Mouse (Mus musculus) right cerebral cortex, adult 18-20 months (tissue): Measurements from ENCODE around the gene Ccl11.

Source experiments
- DNase-seq: peaks from one replicate; pipeline ENCODE4 v3.0.0; 2022; ENCODE audit warnings: mixed read lengths

Gene Ccl11

DNA sequence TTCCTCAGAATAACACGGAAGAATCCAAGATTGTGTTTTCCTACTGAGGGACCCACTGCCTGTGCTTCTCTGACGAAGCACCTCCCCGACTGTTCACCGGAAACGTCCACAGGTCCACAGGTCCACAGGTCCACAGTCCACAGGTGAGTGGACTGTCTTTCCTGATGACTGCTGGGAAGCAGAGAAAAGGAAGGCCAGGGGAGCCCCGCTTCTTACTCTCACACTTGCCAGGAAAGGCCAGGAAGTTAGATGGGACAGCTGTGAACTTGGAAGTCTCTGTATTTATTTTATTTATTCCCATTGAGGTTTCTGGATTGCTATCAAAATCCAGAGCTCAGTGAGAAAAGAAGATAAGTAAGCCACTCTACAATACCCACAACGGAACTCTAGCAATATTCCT is 3.8 kb upstream of the Ccl11 start:
- no peak for DNase-seq

DNA sequence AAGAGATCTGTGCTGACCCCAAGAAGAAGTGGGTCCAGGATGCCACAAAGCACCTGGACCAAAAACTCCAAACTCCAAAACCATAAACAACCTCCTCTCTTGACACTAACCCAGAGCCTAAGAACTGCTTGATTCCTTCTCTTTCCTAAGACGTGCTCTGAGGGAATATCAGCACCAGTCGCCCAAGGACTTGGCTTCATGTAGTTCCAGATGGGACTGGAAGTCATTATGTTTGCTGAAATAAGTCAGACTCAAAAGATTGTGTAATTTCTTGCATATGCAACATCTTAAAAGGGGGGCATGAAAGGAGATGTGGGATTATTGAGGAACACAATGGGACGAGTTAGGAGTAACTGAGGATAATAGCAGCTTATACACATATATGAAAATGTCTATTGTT is 4.6 kb downstream of the Ccl11 start:
- DNase-seq: no peak

DNA sequence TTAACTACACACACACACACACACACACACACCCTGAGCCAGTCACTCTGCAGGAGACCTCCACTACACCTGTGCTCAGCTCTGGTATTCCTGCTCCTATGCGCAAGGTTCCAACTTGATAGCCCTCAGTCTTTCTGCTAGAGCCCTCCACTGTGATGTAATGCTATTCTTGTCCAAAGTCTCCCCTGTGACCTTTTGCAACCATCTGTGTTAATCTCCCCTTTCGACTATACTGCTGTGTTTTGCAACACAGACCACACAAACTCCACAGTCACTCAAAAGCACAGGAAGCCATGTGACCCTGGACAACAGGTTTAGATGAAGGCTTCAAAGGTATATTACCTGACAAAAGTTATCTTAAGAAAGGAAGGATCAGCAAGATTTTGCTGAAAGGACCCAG is 5.8 kb downstream of the Ccl11 start:
- DNase-seq: no peak

DNA sequence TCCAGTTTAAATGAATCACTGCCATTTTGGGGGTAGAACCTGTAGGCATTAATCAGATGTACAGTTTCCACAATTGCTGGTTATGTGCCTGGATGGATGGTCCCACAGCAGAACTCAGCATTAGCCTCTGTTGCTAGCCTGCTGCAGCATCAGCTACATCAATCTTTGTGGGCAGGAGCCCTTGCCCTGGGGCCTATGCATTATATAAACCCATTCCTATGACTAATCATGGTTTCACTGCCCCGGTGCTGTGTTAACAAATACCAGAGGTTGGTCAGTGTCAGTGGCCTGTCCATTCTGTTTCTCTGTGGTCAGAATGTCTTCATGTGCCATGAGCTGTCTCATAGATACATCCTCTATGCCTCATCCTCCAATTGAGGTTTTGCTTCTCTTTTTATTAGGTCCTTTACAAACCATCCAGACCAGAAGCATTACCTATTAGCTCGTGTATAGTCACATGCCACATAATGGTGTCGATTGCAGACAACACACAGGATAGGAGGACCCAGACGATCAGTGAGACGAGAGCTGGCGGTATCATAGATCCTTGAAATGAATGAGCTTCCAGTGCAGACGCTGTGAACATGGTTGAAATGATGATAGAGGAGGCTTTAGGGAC is 9.4 kb downstream of the Ccl11 start:
- DNase-seq: no peak

DNA sequence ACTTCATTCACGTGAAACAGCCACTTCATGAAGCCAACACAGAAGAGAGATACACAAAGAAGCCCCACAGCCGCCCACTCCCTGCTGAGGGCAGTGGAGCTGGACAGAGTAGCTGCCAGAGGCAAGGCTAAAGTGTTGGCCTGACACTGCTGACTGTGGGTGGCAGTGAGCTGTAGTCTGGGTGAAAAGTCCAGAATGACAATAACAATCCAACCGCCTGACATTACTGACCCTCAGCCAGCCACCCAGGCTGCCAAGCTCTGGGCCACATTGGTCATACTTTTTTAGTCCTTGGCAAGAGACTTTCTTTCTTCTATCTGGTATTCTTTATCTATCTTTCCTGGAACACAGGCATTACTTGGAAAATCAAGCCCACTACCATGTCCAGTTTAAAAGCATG is 13.5 kb downstream of the Ccl11 start:
- DNase-seq: no peak

DNA sequence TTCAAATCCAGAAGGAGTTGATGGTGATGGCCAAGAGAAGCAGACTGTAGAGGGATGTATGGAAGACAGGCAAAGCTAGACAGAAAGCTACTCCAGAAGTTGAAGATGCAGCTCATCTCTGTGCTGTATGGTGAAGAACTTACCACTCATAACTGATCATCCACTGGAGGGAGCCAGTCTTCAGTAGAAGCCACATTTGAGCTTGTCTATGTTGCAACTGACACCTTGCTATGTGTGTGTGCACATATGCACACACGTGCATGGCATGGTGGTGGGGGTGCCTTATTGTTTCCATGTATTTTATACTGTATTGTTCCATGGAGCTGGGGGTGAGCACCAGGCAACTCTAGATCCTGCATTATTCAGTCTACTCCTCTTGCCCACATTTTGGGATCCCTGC is 14.8 kb downstream of the Ccl11 start:
- DNase-seq: peak; percentile 5

DNA sequence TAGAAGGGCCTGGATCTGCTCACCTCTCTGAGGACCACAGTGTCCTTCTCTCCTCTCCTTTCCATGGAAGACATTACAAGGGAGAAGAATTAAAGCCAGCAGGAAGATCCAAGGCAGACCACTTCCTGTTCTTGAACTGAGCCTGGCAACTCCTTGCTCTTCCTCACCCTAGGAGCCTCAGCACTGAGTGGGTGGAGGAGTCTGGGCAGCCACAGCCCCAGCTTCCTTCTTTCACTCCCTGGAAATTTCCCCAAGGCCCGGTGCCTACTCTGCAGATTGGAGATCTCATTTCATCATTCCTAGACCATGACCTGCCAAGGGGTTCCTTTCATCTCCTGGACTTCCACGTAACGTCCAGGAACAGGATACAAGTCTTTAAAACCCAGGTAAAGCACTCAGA is 15.4 kb downstream of the Ccl11 start:
- no peak for DNase-seq

DNA sequence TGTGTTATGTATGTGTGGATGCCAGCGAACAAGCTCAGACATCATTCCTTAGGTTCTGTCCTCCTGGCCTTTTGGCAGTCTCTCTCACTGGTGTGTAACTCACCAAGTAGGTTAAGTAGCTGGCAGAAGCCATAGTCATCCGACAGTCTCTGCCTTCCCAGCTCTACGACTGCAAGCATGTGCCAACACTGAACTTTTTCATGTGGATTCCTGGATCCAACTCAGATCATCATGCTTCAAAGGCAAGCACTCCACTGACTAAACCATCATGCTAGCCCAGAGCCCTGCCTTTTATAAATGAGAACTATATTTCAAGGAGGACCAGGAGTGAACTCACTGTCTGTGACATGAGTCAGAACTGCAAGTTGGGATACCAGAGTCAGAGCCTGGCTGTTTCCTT is 16.1 kb downstream of the Ccl11 start:
- no peak for DNase-seq

DNA sequence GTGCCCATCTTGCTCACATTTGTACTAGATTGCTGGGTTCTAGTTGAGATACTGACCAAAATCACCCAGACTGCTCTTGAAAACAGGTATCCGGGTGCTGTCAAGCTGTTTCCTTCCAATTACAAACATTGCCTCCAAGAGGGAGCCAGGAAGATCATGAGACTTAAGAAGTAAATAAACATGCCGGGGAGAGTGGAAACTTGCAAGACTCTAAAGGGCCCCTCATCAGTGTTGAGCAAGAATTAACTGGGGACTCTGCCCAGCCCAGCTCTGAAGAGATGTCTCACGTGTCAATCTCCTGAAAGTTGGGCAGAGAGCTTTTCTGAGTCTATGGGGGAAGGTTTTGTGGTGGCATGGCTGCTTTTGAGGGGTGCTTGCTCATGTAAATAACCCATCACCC is 19.4 kb downstream of the Ccl11 start:
- no peak for DNase-seq

DNA sequence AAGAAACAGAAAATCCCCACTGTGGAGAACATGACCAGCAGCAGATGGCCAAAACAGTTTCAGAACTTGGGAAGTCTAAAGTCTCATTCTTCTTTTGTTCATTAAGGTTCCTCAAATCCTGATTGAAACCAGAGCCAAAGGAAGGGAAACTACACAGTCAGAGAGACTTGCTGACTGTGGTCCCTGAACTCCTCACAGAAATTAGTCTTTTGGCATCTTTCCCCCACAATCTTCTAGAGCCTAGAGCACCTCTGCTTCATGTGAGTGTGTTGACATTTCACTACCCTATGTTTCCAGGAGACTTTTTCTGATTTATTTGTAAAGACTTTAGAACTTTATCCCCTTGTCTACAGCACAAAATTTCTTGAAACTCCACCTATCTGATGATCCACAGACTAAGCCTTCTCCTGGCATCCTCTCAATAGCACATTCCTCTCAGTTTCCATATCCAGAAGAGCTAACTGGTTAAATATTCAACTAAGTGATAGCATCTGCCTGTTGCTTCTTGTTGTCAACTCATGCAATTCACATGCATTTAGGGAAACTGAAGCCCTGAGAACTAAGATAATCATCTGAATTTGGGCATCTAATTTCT is 20.6 kb downstream of the Ccl11 start:
- DNase-seq: no peak

DNA sequence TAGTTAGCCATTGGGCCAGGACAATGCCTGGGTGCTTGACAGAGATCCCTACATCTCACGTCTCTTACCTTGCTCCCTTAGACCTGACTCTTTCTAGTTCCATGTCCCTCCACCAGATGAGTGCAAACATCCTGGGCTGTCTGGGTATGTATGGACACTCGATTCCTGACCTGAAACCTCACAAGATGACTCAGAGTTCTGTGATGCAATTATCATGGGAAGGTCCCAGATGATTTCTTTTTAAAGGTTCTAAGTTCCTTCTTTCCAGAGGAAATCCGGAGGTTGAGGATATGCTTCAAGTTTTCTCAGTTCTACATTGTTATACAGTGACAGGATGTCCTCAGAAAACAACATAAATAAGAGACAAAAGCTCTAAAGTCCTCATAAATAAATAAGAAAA is 23.2 kb downstream of the Ccl11 start:
- DNase-seq: no peak

DNA sequence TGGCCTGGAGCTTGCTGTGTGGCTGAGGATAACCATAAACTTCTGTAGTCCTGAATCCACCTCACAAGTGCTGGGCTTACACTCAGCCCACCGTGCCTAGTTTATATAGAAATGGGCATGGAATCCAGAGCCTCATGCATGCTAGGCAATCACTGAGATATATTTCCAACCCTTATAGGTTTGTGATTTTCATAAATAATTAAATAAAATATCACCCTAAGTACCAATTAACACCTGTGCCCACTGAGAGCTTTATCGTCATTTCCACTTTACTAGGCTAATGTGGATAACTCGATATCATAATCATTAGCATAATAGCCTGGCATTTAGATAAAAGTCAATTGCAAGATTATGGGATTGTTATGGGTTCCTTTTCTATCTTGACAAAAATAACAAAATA is 26.7 kb downstream of the Ccl11 start:
- no peak for DNase-seq

DNA sequence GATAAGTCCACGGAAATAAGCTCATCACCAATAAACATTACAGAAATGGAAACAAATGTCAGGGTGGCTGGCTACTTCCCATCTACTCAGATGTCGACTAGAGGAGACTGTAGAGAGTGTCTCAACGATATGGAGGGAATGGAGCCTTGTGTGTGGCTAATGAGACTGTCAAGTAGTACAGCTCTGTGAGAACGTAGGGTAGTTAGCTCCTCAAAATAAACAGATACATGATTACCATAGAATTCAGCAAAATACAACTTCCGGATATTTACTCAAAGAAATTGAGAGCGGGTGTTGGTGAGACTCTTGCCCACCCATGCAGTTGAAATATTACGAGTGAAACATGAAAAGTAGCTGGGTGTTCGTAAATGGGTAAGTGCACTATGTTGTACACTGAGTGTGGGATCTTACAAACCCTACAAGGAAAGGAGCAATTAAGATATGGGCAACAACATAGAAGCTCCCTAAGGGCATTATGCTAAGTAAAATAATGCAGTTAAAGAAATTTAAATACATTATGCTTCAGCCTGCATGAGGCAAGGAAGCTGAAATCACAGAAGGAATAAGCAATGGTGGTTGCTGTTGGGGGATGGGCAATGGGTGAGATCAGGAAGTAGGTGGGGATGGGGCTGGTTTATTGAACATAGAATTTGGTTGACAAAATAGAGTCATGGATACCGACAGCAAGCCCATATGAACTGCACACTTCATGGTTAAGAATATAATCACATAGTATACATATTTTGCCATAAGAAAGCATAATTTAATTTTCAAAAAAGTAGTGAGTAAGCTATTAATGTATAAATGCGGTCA is 42.1 kb downstream of the Ccl11 start:
- no peak for DNase-seq

DNA sequence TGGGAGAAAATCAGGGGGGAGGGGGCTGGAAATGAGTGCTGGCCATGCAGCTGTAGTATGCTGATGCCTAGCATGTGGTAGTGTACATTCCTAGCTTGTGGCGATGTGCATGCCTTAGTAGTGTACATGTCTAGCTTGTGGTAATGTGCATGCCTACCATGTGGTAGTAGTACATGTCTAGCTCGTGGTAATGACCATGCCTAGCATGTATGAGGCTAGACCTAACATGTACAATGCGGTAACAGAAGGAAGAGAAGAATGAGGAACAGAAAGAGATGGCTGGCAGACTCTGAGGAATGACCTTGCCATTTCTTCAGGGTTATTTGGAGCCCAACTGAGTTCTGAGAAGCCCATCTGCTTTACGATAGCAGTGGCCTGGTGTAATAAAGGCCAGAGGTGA is 43.5 kb downstream of the Ccl11 start:
- DNase-seq: no peak

DNA sequence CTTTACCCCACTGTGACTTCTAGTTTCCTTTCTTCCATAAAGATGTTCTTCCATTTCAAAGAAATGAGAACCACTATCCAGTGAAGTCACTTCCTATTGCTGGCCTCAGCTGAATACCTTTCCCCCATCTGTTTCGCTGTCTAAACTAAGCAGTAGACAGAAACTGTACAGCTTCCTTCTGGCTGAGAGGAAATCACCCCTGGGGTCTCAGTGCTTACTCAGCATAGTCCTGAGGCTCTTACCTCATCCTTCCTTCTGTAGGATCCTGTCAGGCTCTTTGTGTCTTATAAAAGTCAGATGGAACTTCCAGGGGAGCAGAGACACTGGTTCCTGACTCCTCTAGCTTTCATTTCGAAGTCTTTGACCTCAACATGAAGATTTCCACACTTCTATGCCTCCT is 43.9 kb downstream of the Ccl11 start, which contains the start of gene Ccl12:
Ccl12 (plus strand) TSS at position 317 of the 400 bp plus-strand sequence.
- no peak for DNase-seq

DNA sequence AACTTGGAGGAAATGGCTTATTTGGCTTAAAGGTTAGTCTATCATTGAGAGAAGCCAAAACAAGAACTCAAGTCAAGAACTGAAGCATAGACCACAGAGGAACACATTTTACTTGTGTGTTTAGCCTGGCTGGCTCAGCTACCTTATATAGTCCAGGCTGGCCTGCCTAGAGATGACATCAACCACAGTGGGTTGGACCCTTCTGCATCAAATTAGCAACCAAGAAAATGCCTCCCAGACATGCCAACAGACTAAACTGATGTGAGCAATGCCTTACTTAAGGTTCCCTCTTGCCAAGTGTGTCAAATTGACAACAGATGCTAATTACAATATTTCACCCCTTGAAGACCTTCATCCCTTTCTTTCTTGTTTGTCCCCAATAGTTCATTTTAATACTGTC is 52.0 kb downstream of the Ccl11 start:
- no peak for DNase-seq

DNA sequence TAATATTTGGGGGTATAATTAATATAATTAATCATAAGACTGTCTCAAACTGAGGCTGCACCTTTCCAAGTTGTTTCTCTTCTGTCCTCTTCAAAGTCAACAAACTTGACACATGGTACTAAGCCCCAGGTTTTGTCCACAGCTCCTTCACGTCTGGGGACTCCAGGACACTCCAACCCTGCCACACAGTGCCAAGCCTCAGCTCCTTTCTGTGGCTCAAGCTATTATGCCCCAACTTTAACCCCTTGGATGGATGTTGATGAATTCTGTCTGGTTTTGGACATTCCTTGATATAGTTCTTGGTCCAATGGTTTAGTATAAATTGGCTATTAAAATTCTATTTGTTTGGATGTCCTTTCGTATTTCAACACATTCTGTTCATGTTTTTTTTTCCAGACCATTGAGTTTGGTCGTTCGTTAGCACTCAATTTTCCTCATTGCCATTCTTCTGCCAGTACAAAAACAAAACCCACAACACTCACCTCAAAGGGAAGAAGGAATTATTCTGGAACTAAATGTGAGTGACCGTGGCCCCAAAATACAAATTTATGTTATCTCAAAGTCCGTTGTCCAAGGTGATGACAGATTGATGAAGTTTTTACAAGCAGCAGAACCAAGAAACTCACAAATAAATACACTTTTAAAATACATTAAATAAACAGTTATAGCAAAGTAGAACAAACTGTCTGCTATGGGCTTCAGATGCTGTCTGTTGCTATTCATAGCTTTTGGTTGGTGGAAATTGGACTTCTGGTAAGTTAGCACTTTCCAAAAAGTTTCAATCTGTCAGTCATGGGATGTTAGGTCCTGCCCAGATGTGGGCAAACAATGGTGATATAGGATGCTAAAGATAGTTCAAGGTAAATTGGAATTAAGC is 53.0 kb downstream of the Ccl11 start:
- no peak for DNase-seq
